Mouse (Mus musculus): ENCODE data around the gene Zfp213. TPM values are rescaled to one million over a fixed set of nuclear protein-coding genes. Genes with fewer than 3 reads are reported as not detected.
A peak's percentile ranks its signal among the peaks of the same experiment; 100 is the strongest.

Gene Zfp213
- polyA plus RNA-seq, 1 experiment from 2014 or later, result 16.9 TPM

GRCm38 (mm10) chr17:23585721-23586491, 21.9 kb upstream of the Zfp213 start:
- no peaks in the 10 kb centered on the region for H3K27me3 ChIP-seq (ENCODE audit: control insufficient read depth, insufficient read depth, low read length)
- H3K9me3 ChIP-seq (ENCODE audit: control insufficient read depth, low read length), result no peaks in the 10 kb centered on the region
- under 1% methylated on average over 22 of the region's 22 CpGs for WGBS
- H3K9ac ChIP-seq (replicated peaks; ENCODE audit: low read depth, low read length), result peak overlapping the region; percentile 83
- H3K4me1 ChIP-seq (ENCODE audit: control insufficient read depth, insufficient read depth, low read length), result peaks cover 17% of the 10 kb centered on the region
- H3K4me3 ChIP-seq (ENCODE audit: low read depth, low read length), result peak overlapping the region; percentile 66
- no peaks in the 10 kb centered on the region for H3K36me3 ChIP-seq (ENCODE audit: control insufficient read depth, insufficient read depth, low read length)
- H3K4me2 ChIP-seq (ENCODE audit: low read depth, low read length), result peak overlapping the region; percentile 59
- peak; percentile 93 for ATAC-seq (ENCODE audit: low read depth)
- H3K27ac ChIP-seq (ENCODE audit: low read depth, low read length), result peak overlapping the region; percentile 49; the same call in 1 of the 2 replicates

DNA sequence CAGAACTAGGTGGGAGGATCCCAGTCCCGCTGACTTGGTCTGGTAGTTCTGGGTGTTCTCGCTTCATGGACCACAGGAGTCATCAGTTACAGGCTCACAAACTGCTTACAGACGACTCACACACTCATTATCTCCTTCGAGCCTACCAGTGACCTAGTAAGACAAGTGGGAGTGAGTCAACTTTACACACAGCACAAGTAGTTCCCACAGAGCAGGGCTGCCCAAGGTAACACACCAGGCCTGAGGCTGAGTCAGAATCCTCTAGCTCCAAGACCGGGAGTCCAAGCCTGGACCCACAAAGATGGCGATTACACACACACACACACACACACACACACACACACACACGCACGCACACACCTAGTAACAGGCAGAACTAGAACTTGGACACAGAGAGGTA, 20.7 kb upstream of the Zfp213 start:
- WGBS, result 83% methylated on average over 8 of the region's 8 CpGs
- Histone ChIP-seq H3K36me3 (ENCODE audit: control insufficient read depth, insufficient read depth, low read length) (peaks cover 11% of the 10 kb centered on the region), H3K9ac (replicated peaks; ENCODE audit: low read depth, low read length) (no peak overlapping the region), H3K27ac (ENCODE audit: low read depth, low read length) (no peak overlapping the region), H3K4me1 (ENCODE audit: control insufficient read depth, insufficient read depth, low read length) (peaks cover 17% of the 10 kb centered on the region), H3K4me3 (ENCODE audit: low read depth, low read length) (peak overlapping the region; percentile 66; the same call in 1 of the 2 replicates), H3K9me3 (ENCODE audit: control insufficient read depth, low read length) (no peaks in the 10 kb centered on the region), H3K27me3 (ENCODE audit: control insufficient read depth, insufficient read depth, low read length) (no peaks in the 10 kb centered on the region), H3K4me2 (ENCODE audit: low read depth, low read length) (peak overlapping the region; percentile 59)
- ATAC-seq (ENCODE audit: low read depth), result no peak

- no peaks in the 10 kb centered on the region for H3K27me3 ChIP-seq (ENCODE audit: control insufficient read depth, insufficient read depth, low read length)
- H3K9ac ChIP-seq (replicated peaks; ENCODE audit: low read depth, low read length), result no peak overlapping the region
- H3K36me3 ChIP-seq (ENCODE audit: control insufficient read depth, insufficient read depth, low read length), result peaks cover 55% of the 10 kb centered on the region
- no peak for ATAC-seq (ENCODE audit: low read depth)
- H3K9me3 ChIP-seq (ENCODE audit: control insufficient read depth, low read length), result 0 out of 2 replicates have a peak, but pooled peaks cover 2% of the 10 kb centered on the region
- no peak overlapping the region for H3K4me2 ChIP-seq (ENCODE audit: low read depth, low read length)
- no peaks in the 10 kb centered on the region for H3K4me1 ChIP-seq (ENCODE audit: control insufficient read depth, insufficient read depth, low read length)
- 97% methylated on average over 38 of the region's 38 CpGs for WGBS
- H3K4me3 ChIP-seq (ENCODE audit: low read depth, low read length), result no peak overlapping the region
- no peak overlapping the region for H3K27ac ChIP-seq (ENCODE audit: low read depth, low read length)
Observed at GRCm38 (mm10) chr17:23575951-23576552, 12.0 kb upstream of the Zfp213 start.

GRCm38 (mm10) chr17:23574130-23574529, 10.1 kb upstream of the Zfp213 start:
- H3K36me3 ChIP-seq (ENCODE audit: control insufficient read depth, insufficient read depth, low read length), result peaks cover 39% of the 10 kb centered on the region
- no peak overlapping the region for H3K9ac ChIP-seq (replicated peaks; ENCODE audit: low read depth, low read length)
- H3K4me3 ChIP-seq (ENCODE audit: low read depth, low read length), result no peak overlapping the region
- no peak for ATAC-seq (ENCODE audit: low read depth)
- no peak overlapping the region for H3K4me2 ChIP-seq (ENCODE audit: low read depth, low read length)
- WGBS, result 95% methylated on average over 8 of the region's 8 CpGs
- no peaks in the 10 kb centered on the region for H3K4me1 ChIP-seq (ENCODE audit: control insufficient read depth, insufficient read depth, low read length)
- H3K27ac ChIP-seq (ENCODE audit: low read depth, low read length), result no peak overlapping the region
- H3K9me3 ChIP-seq (ENCODE audit: control insufficient read depth, low read length), result 0 out of 2 replicates have a peak, but pooled peaks cover 2% of the 10 kb centered on the region
- no peaks in the 10 kb centered on the region for H3K27me3 ChIP-seq (ENCODE audit: control insufficient read depth, insufficient read depth, low read length)

- Histone ChIP-seq H3K9me3 (ENCODE audit: control insufficient read depth, low read length) (0 out of 2 replicates have a peak, but pooled peaks cover 2% of the 10 kb centered on the region), H3K36me3 (ENCODE audit: control insufficient read depth, insufficient read depth, low read length) (peaks cover 27% of the 10 kb centered on the region), H3K27ac (ENCODE audit: low read depth, low read length) (no peak overlapping the region), H3K4me3 (ENCODE audit: low read depth, low read length) (no peak overlapping the region), H3K9ac (replicated peaks; ENCODE audit: low read depth, low read length) (no peak overlapping the region), H3K4me2 (ENCODE audit: low read depth, low read length) (no peak overlapping the region), H3K27me3 (ENCODE audit: control insufficient read depth, insufficient read depth, low read length) (no peaks in the 10 kb centered on the region), H3K4me1 (ENCODE audit: control insufficient read depth, insufficient read depth, low read length) (no peaks in the 10 kb centered on the region)
- WGBS, result 83% methylated on average over 6 of the region's 6 CpGs
- no peak for ATAC-seq (ENCODE audit: low read depth)
Observed at GRCm38 (mm10) chr17:23572059-23572458, 8.0 kb upstream of the Zfp213 start.

- Histone ChIP-seq H3K4me3 (ENCODE audit: low read depth, low read length) (no peak overlapping the region), H3K9me3 (ENCODE audit: control insufficient read depth, low read length) (0 out of 2 replicates have a peak, but pooled peaks cover 2% of the 10 kb centered on the region), H3K4me2 (ENCODE audit: low read depth, low read length) (no peak overlapping the region), H3K9ac (replicated peaks; ENCODE audit: low read depth, low read length) (no peak overlapping the region), H3K27ac (ENCODE audit: low read depth, low read length) (no peak overlapping the region), H3K36me3 (ENCODE audit: control insufficient read depth, insufficient read depth, low read length) (peaks cover 18% of the 10 kb centered on the region), H3K27me3 (ENCODE audit: control insufficient read depth, insufficient read depth, low read length) (no peaks in the 10 kb centered on the region), H3K4me1 (ENCODE audit: control insufficient read depth, insufficient read depth, low read length) (no peaks in the 10 kb centered on the region)
- WGBS, result 27% methylated on average over 5 of the region's 5 CpGs
- peak; percentile 32; the same call in 1 of the 2 replicates for ATAC-seq (ENCODE audit: low read depth)
Observed at GRCm38 (mm10) chr17:23571084-23571483, 7.0 kb upstream of the Zfp213 start.

DNA sequence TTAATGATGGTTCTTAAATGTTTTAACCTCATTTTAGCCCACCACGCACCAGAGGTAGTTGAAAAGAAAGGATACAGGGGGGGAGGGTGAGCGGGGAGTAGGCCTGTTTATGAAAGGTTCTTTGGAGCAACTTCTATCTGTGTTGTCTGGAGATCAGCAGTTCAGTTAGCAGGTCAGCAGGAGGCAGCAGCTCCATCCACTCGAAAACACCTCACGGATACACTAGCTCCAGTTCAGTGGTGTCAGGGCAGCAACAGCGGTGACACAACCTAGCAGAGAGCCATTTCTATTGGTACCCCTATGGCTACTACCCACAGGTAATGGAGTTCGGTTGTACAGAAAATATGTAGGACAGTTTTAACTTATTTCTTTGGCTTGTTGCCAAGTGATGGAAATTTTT, 6.0 kb upstream of the Zfp213 start:
- WGBS, result 52% methylated on average over 6 of the region's 6 CpGs
- Histone ChIP-seq H3K4me3 (ENCODE audit: low read depth, low read length) (no peak overlapping the region), H3K9ac (replicated peaks; ENCODE audit: low read depth, low read length) (no peak overlapping the region), H3K27me3 (ENCODE audit: control insufficient read depth, insufficient read depth, low read length) (no peaks in the 10 kb centered on the region), H3K4me2 (ENCODE audit: low read depth, low read length) (no peak overlapping the region), H3K9me3 (ENCODE audit: control insufficient read depth, low read length) (no peaks in the 10 kb centered on the region), H3K27ac (ENCODE audit: low read depth, low read length) (no peak overlapping the region), H3K4me1 (ENCODE audit: control insufficient read depth, insufficient read depth, low read length) (peaks cover 2% of the 10 kb centered on the region; the same call in 1 of the 2 replicates), H3K36me3 (ENCODE audit: control insufficient read depth, insufficient read depth, low read length) (peaks cover 7% of the 10 kb centered on the region; the same call in 1 of the 2 replicates)
- ATAC-seq (ENCODE audit: low read depth), result peak; percentile 41; the same call in 1 of the 2 replicates

- Histone ChIP-seq H3K36me3 (ENCODE audit: control insufficient read depth, insufficient read depth, low read length) (no peaks in the 10 kb centered on the region), H3K4me3 (ENCODE audit: low read depth, low read length) (no peak overlapping the region), H3K9ac (replicated peaks; ENCODE audit: low read depth, low read length) (no peak overlapping the region), H3K4me1 (ENCODE audit: control insufficient read depth, insufficient read depth, low read length) (peaks cover 6% of the 10 kb centered on the region; the same call in 1 of the 2 replicates), H3K9me3 (ENCODE audit: control insufficient read depth, low read length) (no peaks in the 10 kb centered on the region), H3K4me2 (ENCODE audit: low read depth, low read length) (no peak overlapping the region), H3K27me3 (ENCODE audit: control insufficient read depth, insufficient read depth, low read length) (no peaks in the 10 kb centered on the region), H3K27ac (ENCODE audit: low read depth, low read length) (no peak overlapping the region)
- no peak for ATAC-seq (ENCODE audit: low read depth)
- 37% methylated on average over 5 of the region's 5 CpGs for WGBS
Observed at GRCm38 (mm10) chr17:23568370-23568769, 4.3 kb upstream of the Zfp213 start.

GRCm38 (mm10) chr17:23566787-23567186, 2.7 kb upstream of the Zfp213 start:
- H3K4me3 ChIP-seq (ENCODE audit: low read depth, low read length), result no peak overlapping the region

More at GRCm38 (mm10) chr17:23566787-23567186, 2.7 kb upstream of the Zfp213 start:
- no peaks in the 10 kb centered on the region for H3K36me3 ChIP-seq (ENCODE audit: control insufficient read depth, insufficient read depth, low read length)
- WGBS, result 59% methylated on average over 5 of the region's 5 CpGs
- H3K9me3 ChIP-seq (ENCODE audit: control insufficient read depth, low read length), result no peaks in the 10 kb centered on the region
- H3K27me3 ChIP-seq (ENCODE audit: control insufficient read depth, insufficient read depth, low read length), result no peaks in the 10 kb centered on the region
- no peak overlapping the region for H3K9ac ChIP-seq (replicated peaks; ENCODE audit: low read depth, low read length)
- no peak for ATAC-seq (ENCODE audit: low read depth)
- H3K27ac ChIP-seq (ENCODE audit: low read depth, low read length), result no peak overlapping the region
- H3K4me2 ChIP-seq (ENCODE audit: low read depth, low read length), result no peak overlapping the region
- peaks cover 8% of the 10 kb centered on the region; the same call in 1 of the 2 replicates for H3K4me1 ChIP-seq (ENCODE audit: control insufficient read depth, insufficient read depth, low read length)
